Mouse (Mus musculus) cerebellum, postnatal 25 days (tissue): ENCODE measurements around the gene Nfe2l1.
"Not testable (repeated sequence)": the region's sequence is repeated elsewhere in the genome, so short reads cannot be mapped to it uniquely, and the experiment has no call there.

Experiments used
- DNase-seq, 2 experiments: peaks; one replicate each; pipeline ENCODE4 v3.0.0; 2021; ENCODE audit warnings: mixed read lengths in 2 of 2

Gene Nfe2l1

GRCm38 (mm10) chr11:96816979-96817378 lies 12.8 kb downstream of the Nfe2l1 start:
- DNase-seq = no peak

GRCm38 (mm10) chr11:96816494-96816893 lies 13.3 kb downstream of the Nfe2l1 start:
- no peak for DNase-seq

GRCm38 (mm10) chr11:96815895-96816294 lies 13.9 kb downstream of the Nfe2l1 start:
- no peak for DNase-seq

- no peak for DNase-seq
These were observed 15.3 kb downstream of the Nfe2l1 start for GRCm38 (mm10) chr11:96814443-96814842.

- no peak for DNase-seq
These were observed 15.8 kb downstream of the Nfe2l1 start for GRCm38 (mm10) chr11:96813920-96814319.

GRCm38 (mm10) chr11:96813455-96813854 lies 16.3 kb downstream of the Nfe2l1 start:
- DNase-seq = no peak

GRCm38 (mm10) chr11:96811188-96811587 lies 18.6 kb downstream of the Nfe2l1 start:
- not testable (repeated sequence) for DNase-seq

- peak; percentile 55 to 66 for DNase-seq
These were observed 20.1 kb downstream of the Nfe2l1 start for GRCm38 (mm10) chr11:96809562-96810235.

GRCm38 (mm10) chr11:96808066-96808465 lies 21.7 kb downstream of the Nfe2l1 start:
- DNase-seq = no peak

GRCm38 (mm10) chr11:96805606-96806005 lies 24.2 kb downstream of the Nfe2l1 start:
- no peak for DNase-seq

- no peak for DNase-seq
These were observed 30.3 kb downstream of the Nfe2l1 start for GRCm38 (mm10) chr11:96799511-96799910.

- DNase-seq = no peak
These were observed 33.2 kb downstream of the Nfe2l1 start for GRCm38 (mm10) chr11:96796586-96796985.

- no peak for DNase-seq
These were observed 33.7 kb downstream of the Nfe2l1 start for GRCm38 (mm10) chr11:96796081-96796480.

- DNase-seq = no peak
These were observed 34.3 kb downstream of the Nfe2l1 start for GRCm38 (mm10) chr11:96795491-96795890.

- DNase-seq = no peak
These were observed 39.1 kb downstream of the Nfe2l1 start for GRCm38 (mm10) chr11:96790681-96791080.

GRCm38 (mm10) chr11:96789990-96790389 lies 39.8 kb downstream of the Nfe2l1 start:
- no peak for DNase-seq

GRCm38 (mm10) chr11:96788871-96789795 lies 40.6 kb downstream of the Nfe2l1 start, which contains the start of gene Cbx1:
TSS of gene Cbx1 (plus strand) at chr11:96789127.
- DNase-seq = peak; percentile 90 to 93

- DNase-seq = no peak
These were observed 42.9 kb downstream of the Nfe2l1 start for GRCm38 (mm10) chr11:96786731-96787450.

- peak; percentile 66 to 86 for DNase-seq
These were observed 44.9 kb downstream of the Nfe2l1 start for GRCm38 (mm10) chr11:96784847-96785246.

- DNase-seq = no peak
These were observed 48.3 kb downstream of the Nfe2l1 start for GRCm38 (mm10) chr11:96781425-96781824.

GRCm38 (mm10) chr11:96780306-96780705 lies 49.5 kb downstream of the Nfe2l1 start:
- DNase-seq = no peak

GRCm38 (mm10) chr11:96778061-96778627 lies 51.6 kb downstream of the Nfe2l1 start:
- DNase-seq = not testable (repeated sequence)
